Mouse (Mus musculus) heart, adult 2 months (tissue): Measurements from ENCODE around the gene Ppp2r3a. TPM values are rescaled to one million over a fixed set of nuclear protein-coding genes. Genes with fewer than 3 reads are reported as not detected.

Experiments
- DNase-seq, 2 experiments: peaks; one replicate each; pipeline ENCODE4 v3.0.0; 2021
- H3K27ac ChIP-seq: fragments of 200-600 bp; 2 replicates; pipeline ENCODE4 v1.8.1; 2022
- H3K27me3 ChIP-seq: fragments of 200-500 bp; 2 replicates; pipeline ENCODE4 v1.6.1; 2012; ENCODE audit warnings: mild to moderate bottlenecking, low read length, inconsistent platforms, mixed read lengths; ENCODE audit not compliant: control insufficient read depth, insufficient read depth
- H3K36me3 ChIP-seq: fragments of 200-500 bp; 2 replicates; pipeline ENCODE4 v1.6.1; 2012; ENCODE audit warnings: low read length, inconsistent platforms; ENCODE audit not compliant: control insufficient read depth, insufficient read depth
- H3K4me1 ChIP-seq: fragments of 200-500 bp; 2 replicates; pipeline ENCODE4 v1.6.1; 2011; ENCODE audit warnings: low read length; ENCODE audit not compliant: control insufficient read depth, insufficient read depth
- H3K4me3 ChIP-seq: fragments of 200-600 bp; 2 replicates; pipeline ENCODE4 v1.8.1; 2022
- H3K79me2 ChIP-seq: fragments of 200-500 bp; replicated peaks from 2 replicates; pipeline ENCODE4 v1.6.1; 2012; ENCODE audit warnings: mild to moderate bottlenecking, inconsistent platforms, low read length, moderate library complexity, mixed read lengths; ENCODE audit not compliant: control insufficient read depth, insufficient read depth
- H3K9ac ChIP-seq: fragments of 200-500 bp; 2 replicates; pipeline ENCODE4 v1.6.1; 2012; ENCODE audit warnings: low read depth, mild to moderate bottlenecking, control low read depth, inconsistent platforms, low read length, mixed read lengths
- CTCF ChIP-seq: fragments of 200-600 bp; IDR thresholded peaks from 2 replicates; pipeline ENCODE4 v1.8.1; 2022; ENCODE audit warnings: antibody characterized with exemption, mild to moderate bottlenecking, moderate library complexity
- EP300 ChIP-seq: fragments of 200-500 bp; IDR thresholded peaks from 2 replicates; pipeline ENCODE4 v1.6.1; 2011; ENCODE audit warnings: low read depth, low read length, control low read depth; ENCODE audit not compliant: insufficient read depth
- POLR2A ChIP-seq: fragments of 200-500 bp; IDR thresholded peaks from 2 replicates; pipeline ENCODE4 v1.6.1; 2011; ENCODE audit warnings: mild to moderate bottlenecking, low read depth, low read length, control low read depth; ENCODE audit not compliant: insufficient read depth
- WGBS: fragments of 180-500 bp; shearing (Covaris S2); methylation state at CpG from one replicate; pipeline ENCODE4 v1.1.7; 2018; 5-methylcytosine and 5-hydroxymethylcytosine counted together
- intact Hi-C: fragments of 180-260 bp; cut with DNase I; formaldehyde crosslinking; loops from one replicate; pipeline ENCODE4 v1.15.1; 2025
- long read RNA-seq: library from polyadenylated mRNA; stranded (forward); transcript quantifications from one replicate; pipeline ENCODE4 v2.0.0, GENCODE M21; 2021
- polyA plus RNA-seq: library from polyadenylated mRNA; depleted of rRNA; stranded (reverse); fragments of >200 nt; gene quantifications from 2 replicates; pipeline ENCODE4 v1.2.3, GENCODE M21; 2012; rRNA removed
- total RNA-seq, 2 experiments: library from RNA; stranded (reverse); gene quantifications; 2 replicates each; pipeline ENCODE4 v1.2.3; 2021

Gene Ppp2r3a
- total RNA-seq (100 to 1,000 TPM; 179 to 215 TPM), polyA plus RNA-seq (51.7 and 114 TPM in 2 replicates)
- long read RNA-seq, full-length matches to known transcripts = 29 of 53 reads
- long read RNA-seq, partial matches to known transcripts = 10 of 53 reads
- long read RNA-seq, other reads (novel, unspliced or antisense) = 14 of 53 reads

- Histone ChIP-seq H3K4me1 (peaks cover 3% of the 10 kb centered on the region), H3K27ac (peak within 1 kb of the TSS; percentile 93), H3K79me2 (0 out of 2 replicates have a peak, but pooled peaks cover 3% of the 10 kb centered on the region), H3K9ac (peak within 1 kb of the TSS; percentile 94), H3K27me3 (no peaks in the 10 kb centered on the region), H3K36me3 (peaks cover 7% of the 10 kb centered on the region), H3K4me3 (peak within 1 kb of the TSS; percentile 86)
- TF ChIP-seq POLR2A (no peak), CTCF (no peak), EP300 (no peak)
- whole genome bisulfite sequencing = under 1% methylated on average over 50 of the region's 50 CpGs
- intact Hi-C loops = loop anchor here (2.0 to 5.0 kb wide), 3 partner anchors 53 to 174 kb away; no protein-coding TSS in a partner anchor
- DNase-seq = peak; percentile 98 to 100
These were observed at the start of gene Ppp2r3a for GRCm38 (mm10) chr9:101251644-101252337. Gene Ppp2r3a (minus strand): TSS chr9:101251795.

GRCm38 (mm10) chr9:101300441-101300935 lies 48.9 kb upstream of the Ppp2r3a start:
- Histone ChIP-seq H3K9ac (no peak overlapping the region), H3K27ac (no peak overlapping the region), H3K4me3 (no peak overlapping the region), H3K36me3 (no peaks in the 10 kb centered on the region), H3K4me1 (no peaks in the 10 kb centered on the region), H3K27me3 (no peaks in the 10 kb centered on the region), H3K79me2 (no peaks in the 10 kb centered on the region)
- WGBS = 81% methylated on average over 4 of the region's 4 CpGs
- TF ChIP-seq POLR2A (no peak), EP300 (no peak), CTCF (no peak)
- DNase-seq = no peak
- intact Hi-C loops = no loop called here

GRCm38 (mm10) chr9:101291676-101292660 lies 40.4 kb upstream of the Ppp2r3a start:
- intact Hi-C loops = no loop called here
- TF ChIP-seq EP300 (no peak), POLR2A (no peak), CTCF (no peak)
- Histone ChIP-seq H3K79me2 (no peaks in the 10 kb centered on the region), H3K27me3 (no peaks in the 10 kb centered on the region), H3K4me3 (no peak overlapping the region), H3K27ac (no peak overlapping the region), H3K9ac (no peak overlapping the region), H3K36me3 (no peaks in the 10 kb centered on the region), H3K4me1 (no peaks in the 10 kb centered on the region)
- peak in 1 of 2 experiments; percentile 25 for DNase-seq
- 66% methylated on average over 19 of the region's 19 CpGs for WGBS

GRCm38 (mm10) chr9:101290876-101291275 lies 39.3 kb upstream of the Ppp2r3a start:
- intact Hi-C loops = no loop called here
- no peak for TF ChIP-seq EP300
- TF ChIP-seq POLR2A = no peak
- TF ChIP-seq CTCF = no peak
- H3K9ac ChIP-seq = no peak overlapping the region
- no peaks in the 10 kb centered on the region for H3K4me1 ChIP-seq
- no peak overlapping the region for H3K27ac ChIP-seq
- no peaks in the 10 kb centered on the region for H3K36me3 ChIP-seq
- H3K79me2 ChIP-seq = no peaks in the 10 kb centered on the region
- no peaks in the 10 kb centered on the region for H3K27me3 ChIP-seq
- no peak for DNase-seq
- 72% methylated on average over 1 of the region's 1 CpGs for WGBS
- H3K4me3 ChIP-seq = no peak overlapping the region

- Histone ChIP-seq H3K79me2 (no peaks in the 10 kb centered on the region), H3K4me3 (no peak overlapping the region), H3K27me3 (no peaks in the 10 kb centered on the region), H3K36me3 (no peaks in the 10 kb centered on the region), H3K4me1 (no peaks in the 10 kb centered on the region), H3K27ac (no peak overlapping the region), H3K9ac (no peak overlapping the region)
- TF ChIP-seq CTCF (no peak), EP300 (no peak), POLR2A (no peak)
- no peak for DNase-seq
- intact Hi-C loops = no loop called here
- WGBS = 86% methylated on average over 11 of the region's 11 CpGs
These were observed 38.2 kb upstream of the Ppp2r3a start for GRCm38 (mm10) chr9:101289750-101290149.
